Mouse (Mus musculus): ENCODE measurements around the gene 4930596D02Rik. TPM values are rescaled to one million over a fixed set of nuclear protein-coding genes. Genes with fewer than 3 reads are reported as not detected.

The 4930596D02Rik gene
- polyA plus RNA-seq (2014; fragmentation: Illumina TruSeq; extraction: RNeasy Lipid Tissue Mini Kit (QIAGEN cat#74804); ENCODE audit: low read depth, low replicate concordance): not detected

GRCm38 (mm10) chr14:35811878-35812277 is at the start of gene 4930596D02Rik:
4930596D02Rik (minus strand) TSS chr14:35811978.

